8 mouse cellular contexts compared by ENCODE assay signal in the genomic region with DNA sequence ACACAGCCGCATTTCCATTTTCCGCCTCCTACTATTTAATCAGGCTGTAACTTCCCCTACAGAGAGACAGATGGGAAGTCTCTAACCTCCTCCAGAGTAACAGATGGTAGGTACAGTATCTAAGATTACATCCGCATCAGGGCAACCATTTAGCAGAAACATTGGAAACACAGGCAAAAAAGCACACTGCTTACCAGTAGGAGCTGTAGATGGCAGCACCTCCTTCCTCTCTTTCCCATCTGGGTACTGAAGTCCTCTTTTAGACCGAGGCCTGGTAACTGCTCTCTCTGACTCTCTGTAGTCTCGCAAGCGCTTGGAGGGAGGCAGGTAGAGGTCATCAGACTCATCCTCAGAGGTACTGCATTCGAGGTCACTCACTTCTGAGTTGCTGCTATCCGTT. TPM values are rescaled to one million over a fixed set of nuclear protein-coding genes. Genes with fewer than 3 reads are reported as not detected.
A peak's percentile ranks its signal among the peaks of the same experiment; 100 is the strongest.
DNase-seq lines count a peak whose midpoint lies in the region; ATAC-seq and TF ChIP-seq lines count a peak whose summit lies in the region.

No protein-coding gene starts in this region.

- in situ Hi-C loops in Patski (cut with MboI; ENCODE audit: low pct_unique_long_range_greater_than_20kb), result loop anchor here (25.0 kb wide), 2 partner anchors 484 to 1116 kb away; no protein-coding TSS in a partner anchor

- no peak overlapping the region for H3K9ac ChIP-seq in forebrain, postnatal 0 days

- CTCF ChIA-PET in Patski (lab: Charles Lee), result interaction anchor here (1.1 to 2.1 kb wide), 2 partner anchors 10 to 95 kb away, joined by 3 to 5 read pairs; partner anchors contain the start of gene Sgo1

- H3K9me3 ChIP-seq in forebrain, postnatal 0 days (ENCODE audit: low read length), result no peaks in the 10 kb centered on the region

- no peaks in the 10 kb centered on the region; the same call in 1 of the 2 replicates for H3K36me3 ChIP-seq in forebrain, postnatal 0 days (ENCODE audit: insufficient read depth)

- peak; percentile 85 for ATAC-seq in Patski
- peak; percentile 94 for ATAC-seq in forebrain, postnatal 0 days

- H3K27me3 ChIP-seq in Patski, result no peaks in the 10 kb centered on the region
- no peaks in the 10 kb centered on the region for H3K27me3 ChIP-seq in forebrain, postnatal 0 days (ENCODE audit: insufficient read depth, low read length)

- no peak overlapping the region for H3K27ac ChIP-seq in forebrain, postnatal 0 days (ENCODE audit: low read depth, low read length)

- H3K4me1 ChIP-seq in forebrain, postnatal 0 days (ENCODE audit: insufficient read depth), result no peaks in the 10 kb centered on the region

- no peak overlapping the region for H3K4me2 ChIP-seq in forebrain, postnatal 0 days (ENCODE audit: low read depth)

- peak; percentile 4 for DNase-seq in embryo, embryonic 11 days
- no peak for DNase-seq in embryo, embryonic 9.5 days (ENCODE audit: extremely low spot score)
- DNase-seq in Patski (ENCODE audit: low read depth, low spot score), result no peak
- peak; percentile 48 for DNase-seq in forebrain, postnatal 0 days
- peak; percentile 39 to 82 for DNase-seq in layer of hippocampus, adult 18-20 months (ENCODE audit: low spot score in 2 of 2)
- DNase-seq in lung, postnatal 25 days (ENCODE audit: low spot score), result peak; percentile 4
- no peak for DNase-seq in gastrocnemius, postnatal 10 days
- DNase-seq in gastrocnemius, postnatal 4 days (ENCODE audit: low spot score in 2 of 2), result no peak

- POLR2A ChIA-PET in Patski (lab: Charles Lee), result no interaction called here

- TF ChIP-seq CTCF in Patski (IDR thresholded peaks at IDR 0.05), result peak; percentile 53
- peak; percentile 72 for TF ChIP-seq CTCF in forebrain, postnatal 0 days (IDR thresholded peaks at IDR 0.05; ENCODE audit: low read depth)

- H3K4me3 ChIP-seq in forebrain, postnatal 0 days (ENCODE audit: low read depth, low read length), result no peak overlapping the region

- WGBS in forebrain, postnatal 0 days, result 56% methylated on average over 8 of the region's 8 CpGs

RNA-seq across cellular contexts. Expression of gene Sgo1, which starts 10.4 kb away (rescaled TPM):
- 13.6 TPM for polyA plus RNA-seq in Patski (2021)
- total RNA-seq in forebrain, postnatal 0 days (2014; rRNA removed), result 1.4 and 3.1 TPM in 2 replicates
- 3.7 and 4.0 TPM in 2 replicates for polyA plus RNA-seq in forebrain, postnatal 0 days (2015; fragmentation: Nextera tagmentation; extraction: Ambion mirVana)
- total RNA-seq in layer of hippocampus, adult 18-20 months (2021), result under 1 TPM in 1 of 2 experiments, not detected in 1; 0.07 TPM
- total RNA-seq in gastrocnemius, postnatal 10 days (2021), result 1 to 10 TPM; 1.6 to 2.2 TPM
- 1 to 10 TPM; 4.6 to 7.0 TPM for total RNA-seq in gastrocnemius, postnatal 4 days (2021)

Comparison
In these comparisons a context has a peak if more than half of its experiments do, and no peak if none do; other contexts are left out.
1. DNase-seq: peak in embryo, embryonic 11 days (single experiment), forebrain, postnatal 0 days (single experiment), layer of hippocampus, adult 18-20 months (2 of 2) and lung, postnatal 25 days (single experiment); none in embryo, embryonic 9.5 days (single experiment), Patski (single experiment), gastrocnemius, postnatal 10 days (single experiment) and gastrocnemius, postnatal 4 days (0 of 2).